Mouse (Mus musculus) embryonic facial prominence, embryonic 11.5 days (tissue): ENCODE results near the gene Sh3kbp1. TPM values are rescaled to one million over a fixed set of nuclear protein-coding genes. Genes with fewer than 3 reads are reported as not detected.

Source experiments
- ATAC-seq: fragments of 200-750 bp; cut with Nextera tagmentation; replicated peaks from 2 replicates; pipeline ENCODE4 v1.8.0; 2017; ENCODE audit warnings: low read depth; ENCODE audit not compliant: insufficient number of reproducible peaks, low FRiP score, low TSS enrichment
- DNase-seq: peaks from one replicate; pipeline ENCODE4 v3.0.0-alpha.2; 2015; ENCODE audit warnings: low spot score
- H3K27ac ChIP-seq: fragments of 300-500 bp; sonication (generic); replicated peaks from 2 replicates; pipeline ENCODE4 v1.5.1; 2014; ENCODE audit warnings: mild to moderate bottlenecking, low read depth, low read length, control low read depth
- H3K27me3 ChIP-seq: fragments of 300-500 bp; sonication (generic); 2 replicates; pipeline ENCODE4 v1.6.1; 2014; ENCODE audit warnings: mild to moderate bottlenecking, low read length, moderate library complexity, mixed read lengths; ENCODE audit not compliant: control insufficient read depth, insufficient read depth
- H3K36me3 ChIP-seq: fragments of 300-500 bp; sonication (generic); replicated peaks from 2 replicates; pipeline ENCODE4 v1.6.1; 2014; ENCODE audit warnings: low read depth, mild to moderate bottlenecking, low read length, moderate library complexity, mixed read lengths; ENCODE audit not compliant: control insufficient read depth, insufficient read depth
- H3K4me1 ChIP-seq: fragments of 300-500 bp; sonication (generic); 2 replicates; pipeline ENCODE4 v1.6.1; 2014; ENCODE audit warnings: low read length, mixed read lengths; ENCODE audit not compliant: control insufficient read depth, insufficient read depth
- H3K4me2 ChIP-seq: fragments of 300-500 bp; sonication (generic); 2 replicates; pipeline ENCODE4 v1.6.1; 2014; ENCODE audit warnings: low read depth, mild to moderate bottlenecking, control low read depth, low read length, moderate library complexity
- H3K4me3 ChIP-seq: fragments of 300-500 bp; sonication (generic); 2 replicates; pipeline ENCODE4 v1.5.1; 2014; ENCODE audit warnings: low read depth, low read length, control low read depth
- H3K9ac ChIP-seq: fragments of 300-500 bp; sonication (generic); replicated peaks from 2 replicates; pipeline ENCODE4 v1.6.1; 2014; ENCODE audit warnings: mild to moderate bottlenecking, control low read depth, low read length
- H3K9me3 ChIP-seq: fragments of 300-500 bp; sonication (generic); replicated peaks from 2 replicates; pipeline ENCODE4 v1.6.1; 2016; ENCODE audit warnings: mild to moderate bottlenecking, low read length, inconsistent platforms, mixed read lengths; ENCODE audit not compliant: control insufficient read depth
- WGBS: fragments of 180-500 bp; shearing (Covaris S2); extraction: QIAGEN DNeasy Blood & Tissue Kit; methylation state at CpG from one replicate; pipeline ENCODE4 v1.1.7; 2014; 5-methylcytosine and 5-hydroxymethylcytosine counted together
- polyA plus RNA-seq: library from polyadenylated mRNA; unstranded; fragments of >200 nt; fragmentation: Nextera tagmentation; extraction: Ambion mirVana; gene quantifications from 2 replicates; pipeline ENCODE4 v1.2.1, GENCODE M21; 2014

Sh3kbp1 gene
- polyA plus RNA-seq, 1 experiment from 2014 or later = 36.0 TPM

- Histone ChIP-seq H3K27me3 (no peaks in the 10 kb centered on the region), H3K4me1 (no peaks in the 10 kb centered on the region), H3K9me3 (no peaks in the 10 kb centered on the region), H3K27ac (no peak overlapping the region), H3K9ac (no peak overlapping the region), H3K4me2 (no peak overlapping the region), H3K36me3 (no peaks in the 10 kb centered on the region), H3K4me3 (no peak overlapping the region)
- DNase-seq = no peak
- no peak for ATAC-seq
Measured at GRCm38 (mm10) chrX:159756261-159756660, 129.2 kb downstream of the Sh3kbp1 start.

- Histone ChIP-seq H3K4me2 (no peak overlapping the region), H3K27ac (no peak overlapping the region), H3K4me1 (no peaks in the 10 kb centered on the region), H3K4me3 (no peak overlapping the region), H3K9ac (no peak overlapping the region), H3K9me3 (no peaks in the 10 kb centered on the region), H3K36me3 (no peaks in the 10 kb centered on the region), H3K27me3 (no peaks in the 10 kb centered on the region)
- 89% methylated on average over 7 of the region's 7 CpGs for WGBS
- DNase-seq = no peak
- ATAC-seq = no peak
Measured at GRCm38 (mm10) chrX:159756901-159757821, 130.1 kb downstream of the Sh3kbp1 start.

- Histone ChIP-seq H3K9ac (no peak overlapping the region), H3K4me3 (no peak overlapping the region), H3K36me3 (no peaks in the 10 kb centered on the region), H3K4me1 (no peaks in the 10 kb centered on the region), H3K27ac (no peak overlapping the region), H3K27me3 (no peaks in the 10 kb centered on the region), H3K9me3 (no peaks in the 10 kb centered on the region), H3K4me2 (no peak overlapping the region)
- DNase-seq (no peak), ATAC-seq (no peak)
- 72% methylated on average over 5 of the region's 5 CpGs for WGBS
Measured at GRCm38 (mm10) chrX:159757854-159758540, 130.9 kb downstream of the Sh3kbp1 start.

- no peak for ATAC-seq
- Histone ChIP-seq H3K27ac (no peak overlapping the region), H3K4me1 (no peaks in the 10 kb centered on the region), H3K27me3 (no peaks in the 10 kb centered on the region), H3K4me2 (no peak overlapping the region), H3K4me3 (no peak overlapping the region), H3K36me3 (no peaks in the 10 kb centered on the region), H3K9me3 (no peaks in the 10 kb centered on the region), H3K9ac (no peak overlapping the region)
- 82% methylated on average over 3 of the region's 3 CpGs for WGBS
- DNase-seq = no peak
Measured at GRCm38 (mm10) chrX:159763801-159764200, 136.7 kb downstream of the Sh3kbp1 start.

- no peak overlapping the region for H3K4me2 ChIP-seq
- H3K9me3 ChIP-seq = no peaks in the 10 kb centered on the region
- H3K4me1 ChIP-seq = no peaks in the 10 kb centered on the region
- WGBS = 25% methylated on average over 1 of the region's 1 CpGs
- no peak overlapping the region for H3K9ac ChIP-seq
- no peak for DNase-seq
- H3K27ac ChIP-seq = no peak overlapping the region
- no peak for ATAC-seq
- H3K4me3 ChIP-seq = no peak overlapping the region
- H3K27me3 ChIP-seq = no peaks in the 10 kb centered on the region
- no peaks in the 10 kb centered on the region for H3K36me3 ChIP-seq
Measured at GRCm38 (mm10) chrX:159765850-159766249, 138.8 kb downstream of the Sh3kbp1 start.

GRCm38 (mm10) chrX:159769005-159769404, 141.9 kb downstream of the Sh3kbp1 start:
- H3K36me3 ChIP-seq = no peaks in the 10 kb centered on the region
- DNase-seq (no peak), ATAC-seq (no peak)
- no peaks in the 10 kb centered on the region for H3K4me1 ChIP-seq
- no peak overlapping the region for H3K9ac ChIP-seq
- H3K27me3 ChIP-seq = no peaks in the 10 kb centered on the region
- H3K27ac ChIP-seq = no peak overlapping the region
- H3K4me3 ChIP-seq = no peak overlapping the region
- no peaks in the 10 kb centered on the region for H3K9me3 ChIP-seq
- WGBS = 55% methylated on average over 2 of the region's 2 CpGs
- H3K4me2 ChIP-seq = no peak overlapping the region

GRCm38 (mm10) chrX:159769773-159770172, 142.7 kb downstream of the Sh3kbp1 start:
- Histone ChIP-seq H3K36me3 (no peaks in the 10 kb centered on the region), H3K4me3 (no peak overlapping the region), H3K9me3 (no peaks in the 10 kb centered on the region), H3K9ac (no peak overlapping the region), H3K27me3 (no peaks in the 10 kb centered on the region), H3K27ac (no peak overlapping the region), H3K4me1 (no peaks in the 10 kb centered on the region), H3K4me2 (no peak overlapping the region)
- DNase-seq = no peak
- 93% methylated on average over 3 of the region's 3 CpGs for WGBS
- no peak for ATAC-seq

- no peak overlapping the region for H3K27ac ChIP-seq
- no peaks in the 10 kb centered on the region for H3K4me1 ChIP-seq
- WGBS = 68% methylated on average over 4 of the region's 4 CpGs
- H3K27me3 ChIP-seq = no peaks in the 10 kb centered on the region
- ATAC-seq = no peak
- H3K9ac ChIP-seq = no peak overlapping the region
- no peaks in the 10 kb centered on the region for H3K36me3 ChIP-seq
- no peak for DNase-seq
- H3K4me3 ChIP-seq = no peak overlapping the region
- no peak overlapping the region for H3K4me2 ChIP-seq
- no peaks in the 10 kb centered on the region for H3K9me3 ChIP-seq
Measured at GRCm38 (mm10) chrX:159772137-159772536, 145.1 kb downstream of the Sh3kbp1 start.
